Mouse (Mus musculus) urinary bladder, adult 2 months (tissue): ENCODE data around the gene Crispld2. TPM values are rescaled to one million over a fixed set of nuclear protein-coding genes. Genes with fewer than 3 reads are reported as not detected.

Experiments
- DNase-seq: peaks from one replicate; pipeline ENCODE4 v3.0.0; 2022; ENCODE audit warnings: low spot score
- polyA plus RNA-seq: library from polyadenylated mRNA; depleted of rRNA; stranded (reverse); fragments of >200 nt; gene quantifications from 2 replicates; pipeline ENCODE4 v1.2.3, GENCODE M21; 2012

The Crispld2 gene
- polyA plus RNA-seq, 1 experiment: 152 TPM

DNA sequence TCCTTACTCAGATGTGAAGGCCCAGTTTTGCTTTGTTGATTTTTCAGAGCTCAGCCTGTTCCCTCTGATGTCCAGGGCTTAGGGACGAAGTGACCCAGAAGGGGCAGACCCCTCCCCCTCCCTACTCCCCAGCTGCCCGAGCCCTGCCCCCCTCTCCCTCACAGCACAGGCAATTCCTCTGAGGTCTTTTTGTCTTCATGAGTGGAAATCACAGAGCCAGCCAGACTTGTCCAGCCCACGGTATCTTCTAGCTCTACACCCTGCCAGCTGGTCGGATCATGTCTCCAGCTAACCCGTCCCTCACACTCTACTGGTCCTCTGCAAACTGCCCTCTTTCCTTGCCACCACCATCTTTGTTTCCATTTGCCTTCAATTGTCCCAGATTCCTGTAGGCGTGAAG is 42.2 kb downstream of the Crispld2 start:
- no peak for DNase-seq

DNA sequence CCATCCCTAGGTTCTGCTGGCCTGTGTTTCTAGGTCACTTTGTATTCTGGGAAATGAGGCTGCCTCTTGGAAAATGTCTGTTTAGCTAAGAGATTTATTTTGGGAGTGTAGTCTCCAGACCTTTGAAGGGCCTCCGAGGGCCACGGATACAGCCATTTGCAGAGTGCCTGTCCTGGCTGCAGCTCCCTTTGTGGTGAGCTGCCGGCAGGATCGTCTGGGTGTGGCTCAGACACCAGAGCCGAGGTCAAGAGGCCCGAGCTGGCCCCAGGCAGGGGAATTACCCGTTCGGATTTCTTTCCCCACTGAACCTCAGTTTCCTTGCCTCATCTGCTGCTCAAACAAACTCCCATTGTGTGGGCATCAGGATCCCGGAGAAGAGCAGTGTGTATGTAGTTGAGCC is 43.9 kb downstream of the Crispld2 start:
- DNase-seq: no peak

DNA sequence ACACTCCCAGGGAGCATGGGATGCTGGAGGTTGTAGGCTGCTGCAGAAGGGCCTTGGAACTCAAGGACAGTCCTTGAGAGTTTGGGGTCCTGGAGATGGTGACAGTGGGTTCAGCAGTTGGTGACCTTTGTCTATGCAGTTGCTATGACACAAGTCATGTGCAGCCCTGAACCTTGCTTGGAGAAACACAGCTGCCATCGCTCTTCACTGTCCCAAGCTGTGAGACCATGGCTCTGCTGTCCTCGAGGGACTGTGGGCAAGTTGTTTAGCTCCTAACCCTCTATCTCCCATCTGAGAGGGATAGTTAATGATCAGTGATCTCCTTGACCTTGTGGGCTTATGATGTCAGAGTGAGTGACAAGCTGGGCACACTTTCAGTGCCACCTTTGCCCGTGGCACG is 44.3 kb downstream of the Crispld2 start:
- DNase-seq: no peak

DNA sequence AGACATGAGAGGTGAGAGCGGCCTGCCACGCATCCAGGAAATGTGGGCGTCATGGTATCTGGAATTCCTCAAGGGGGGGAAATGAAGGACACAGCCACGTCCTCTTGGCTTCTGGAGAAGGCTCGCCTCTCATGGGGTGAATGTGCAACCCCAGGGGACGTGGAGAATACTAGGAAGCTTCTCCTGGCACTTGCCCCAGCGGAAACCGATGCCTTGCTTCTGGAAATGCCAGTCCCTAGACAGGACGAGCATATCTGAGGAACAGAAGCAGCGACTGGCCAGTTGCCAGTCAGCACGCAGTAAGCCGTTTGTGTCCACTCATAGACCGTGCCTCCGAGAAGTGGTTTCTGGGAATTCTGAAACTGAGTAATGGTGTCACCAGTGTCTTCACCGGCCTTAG is 45.0 kb downstream of the Crispld2 start:
- DNase-seq: no peak

DNA sequence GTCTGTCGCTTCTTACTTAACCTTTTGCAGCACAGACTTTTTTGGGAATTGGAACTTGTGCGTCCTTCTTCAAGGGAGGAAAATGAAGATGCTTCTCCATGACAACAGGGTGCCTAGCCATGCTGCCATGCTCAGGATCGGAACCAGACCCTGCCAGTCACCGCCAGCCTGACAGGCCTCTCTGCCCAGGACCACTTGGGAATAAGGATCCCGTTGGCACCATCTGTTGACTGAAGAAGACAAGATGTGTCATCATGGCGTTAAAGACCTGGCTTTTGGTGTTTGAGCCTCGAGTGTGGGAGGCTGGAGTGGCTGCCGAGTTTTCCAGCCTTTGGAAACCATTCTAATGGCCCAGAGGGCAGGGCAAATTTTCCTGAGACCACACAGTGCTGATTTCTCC is 45.4 kb downstream of the Crispld2 start:
- no peak for DNase-seq

DNA sequence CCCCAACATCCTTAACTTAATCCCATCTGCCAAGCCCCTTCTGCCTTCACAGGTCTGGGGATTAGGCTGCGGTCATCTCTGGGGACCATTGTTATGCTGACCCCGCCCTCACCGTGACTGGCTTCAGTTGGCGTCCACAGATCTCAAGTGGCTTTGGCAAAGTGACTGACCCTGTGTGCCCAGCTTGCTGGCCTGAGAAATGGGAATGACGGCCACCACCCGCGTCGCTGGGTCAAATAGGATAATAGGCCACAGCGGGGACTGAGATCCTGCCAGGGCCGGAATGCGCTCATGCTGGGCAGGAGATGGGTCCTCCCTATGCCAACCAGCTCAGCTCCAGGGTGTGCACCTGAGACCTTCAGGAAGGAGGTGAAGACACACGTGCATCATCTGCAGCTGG is 46.5 kb downstream of the Crispld2 start:
- DNase-seq: no peak

DNA sequence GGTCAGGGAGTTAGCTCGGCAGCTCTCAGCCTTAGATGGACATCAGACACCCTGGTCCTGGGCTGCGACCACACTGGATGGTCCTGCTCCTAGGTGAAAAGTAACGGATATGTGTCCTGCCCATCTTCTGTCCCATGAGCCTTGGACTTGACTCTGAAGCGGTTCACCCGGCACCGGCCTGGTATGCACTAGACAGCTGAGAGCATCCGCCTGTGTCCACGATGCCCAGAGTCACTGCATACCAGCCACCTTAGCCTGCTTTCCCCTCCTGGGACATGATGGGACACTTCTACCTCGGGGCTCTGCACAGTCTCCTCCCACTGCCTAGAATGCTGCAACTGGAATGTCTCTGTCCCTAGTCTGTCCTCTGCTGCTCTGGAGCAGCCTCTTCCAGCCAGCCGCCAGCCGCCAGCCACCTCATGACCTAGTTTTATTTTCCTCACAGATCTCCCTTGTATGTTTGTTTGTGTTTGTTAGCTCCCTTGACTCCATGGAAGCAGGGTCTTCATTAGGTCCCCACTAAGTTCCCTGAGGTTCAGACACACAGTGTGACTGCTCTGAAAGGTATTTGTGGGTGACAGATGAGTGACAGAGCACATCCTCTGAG is 47.2 kb downstream of the Crispld2 start:
- DNase-seq: no peak

DNA sequence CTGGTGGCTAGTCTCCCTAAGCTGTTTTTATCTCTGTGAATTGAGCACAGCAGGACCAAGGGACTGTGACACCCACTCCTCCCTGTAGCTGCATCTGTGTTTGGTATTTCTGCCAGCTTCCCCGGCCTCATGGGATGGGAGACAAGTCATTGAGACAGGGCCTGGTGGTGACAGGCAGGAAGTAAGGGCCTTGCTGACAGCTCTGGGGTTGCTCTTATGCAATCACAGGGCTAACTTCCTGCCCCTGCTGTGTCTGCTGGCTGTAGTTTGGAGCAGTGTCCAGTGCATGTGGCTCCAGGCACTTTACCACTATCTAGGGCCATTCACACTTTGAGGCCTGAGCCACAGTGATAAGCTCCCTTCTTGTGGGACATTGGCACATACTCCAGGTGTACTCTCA is 48.6 kb downstream of the Crispld2 start:
- DNase-seq: no peak

DNA sequence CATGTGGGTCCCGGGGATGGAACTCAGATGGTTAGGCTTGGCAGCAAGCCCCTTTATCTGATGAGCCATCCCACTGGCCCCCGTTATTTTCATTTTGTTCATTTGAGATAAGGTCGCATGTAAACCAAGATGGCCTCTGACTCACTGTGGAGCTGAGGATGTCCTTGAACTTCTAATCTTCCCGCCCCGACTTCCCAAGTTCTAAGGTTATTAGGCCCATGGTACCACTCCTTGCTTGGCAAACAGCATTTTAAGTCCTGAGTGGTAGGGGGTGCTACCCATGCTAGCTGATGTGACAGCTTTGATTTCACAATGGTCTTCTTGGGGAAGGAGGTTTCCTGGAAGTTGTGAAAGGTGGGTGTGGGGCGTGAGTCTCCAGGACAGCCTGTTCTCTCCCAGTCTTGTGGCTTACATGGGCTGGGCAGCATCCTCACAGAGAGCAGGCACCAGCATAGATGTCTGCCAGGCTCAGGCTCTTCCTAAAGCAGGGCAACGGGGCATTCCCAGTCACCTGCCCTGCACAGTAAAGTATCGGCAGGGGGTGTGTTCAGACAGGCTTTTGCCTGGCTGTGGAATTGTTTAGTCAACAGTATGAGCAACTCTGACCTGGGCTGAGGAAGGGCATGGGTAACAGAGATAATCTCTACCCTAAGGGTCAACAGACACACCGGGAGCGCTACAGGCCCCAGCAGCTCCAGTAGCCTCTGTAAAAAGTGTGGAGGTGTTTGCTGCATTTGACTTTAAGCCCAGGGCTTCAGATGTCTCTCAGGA is 50.5 kb downstream of the Crispld2 start:
- no peak for DNase-seq

DNA sequence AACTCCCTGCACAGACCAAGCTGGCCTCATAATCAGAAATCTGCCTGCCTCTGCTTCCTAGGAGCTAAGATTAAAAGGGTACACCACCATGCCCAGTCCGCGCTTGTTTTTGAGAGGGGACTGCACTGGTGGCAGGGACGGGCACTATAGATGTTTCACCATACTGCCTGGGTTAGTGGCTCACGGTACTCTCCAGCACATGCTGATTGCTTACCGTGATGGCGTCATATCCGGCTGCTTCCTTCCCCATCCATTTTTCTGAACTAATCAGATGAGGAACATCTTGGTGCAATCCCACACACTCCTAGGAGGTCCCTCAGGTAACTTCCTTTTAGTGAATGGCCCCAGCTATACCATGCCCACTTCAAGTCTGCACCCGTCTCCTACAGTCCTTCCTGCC is 52.7 kb downstream of the Crispld2 start:
- DNase-seq: no peak

DNA sequence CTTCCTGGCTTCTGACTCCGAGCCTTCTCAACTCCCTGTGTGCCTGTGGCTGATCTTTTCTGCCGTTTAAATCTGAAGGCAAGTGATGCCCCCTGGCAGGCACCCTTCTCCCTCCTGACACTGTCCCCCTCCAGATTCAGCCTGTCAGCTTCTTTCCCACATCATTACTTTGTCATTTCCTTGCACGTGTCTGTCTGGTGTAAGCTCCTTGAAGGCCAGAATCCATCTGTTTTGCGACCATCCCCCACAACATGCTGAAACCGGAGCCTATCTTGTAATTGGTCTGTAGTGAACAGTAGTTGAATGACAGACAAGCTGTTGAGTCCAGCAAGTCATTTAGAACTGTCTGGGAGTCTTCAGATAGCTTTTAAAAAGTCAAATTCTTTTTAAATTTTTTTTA is 53.2 kb downstream of the Crispld2 start:
- no peak for DNase-seq

DNA sequence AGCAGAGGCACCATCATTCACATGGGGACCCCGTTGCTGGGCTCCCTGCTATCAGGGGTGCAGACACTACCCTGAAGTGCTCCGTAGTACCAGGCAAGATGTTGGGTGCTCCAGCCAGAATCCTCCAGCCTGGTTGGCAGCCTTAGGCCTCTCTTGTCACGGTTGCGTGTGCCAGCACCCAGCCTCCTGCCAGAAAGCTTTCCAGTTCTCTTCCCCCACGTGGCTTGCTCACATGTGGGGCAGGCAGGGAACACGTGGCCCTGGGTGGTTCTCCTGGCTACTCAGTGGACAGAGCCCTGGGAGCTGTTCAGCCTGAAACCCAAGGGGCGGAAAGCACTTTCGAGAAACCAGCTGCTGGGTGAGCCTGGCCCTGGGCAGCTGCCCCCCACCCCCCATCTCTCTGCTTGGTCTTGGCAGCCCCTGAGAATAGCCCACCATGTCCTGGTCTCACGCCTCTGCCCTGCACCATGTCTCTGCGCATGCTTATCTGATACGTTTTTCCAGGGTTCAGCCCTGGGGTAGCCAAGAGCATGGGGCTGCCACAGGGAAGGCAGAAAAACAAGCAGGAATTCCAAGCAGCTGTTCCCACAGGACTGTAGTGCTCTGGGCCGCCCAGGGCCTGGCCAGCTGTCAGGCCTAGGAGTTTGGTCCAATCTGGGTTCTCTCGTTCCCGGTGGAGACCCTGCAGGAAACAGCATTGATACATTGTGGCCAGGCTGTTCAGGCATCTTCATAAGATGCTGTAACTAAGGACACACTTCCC is 54.2 kb downstream of the Crispld2 start:
- DNase-seq: peak; percentile 60

DNA sequence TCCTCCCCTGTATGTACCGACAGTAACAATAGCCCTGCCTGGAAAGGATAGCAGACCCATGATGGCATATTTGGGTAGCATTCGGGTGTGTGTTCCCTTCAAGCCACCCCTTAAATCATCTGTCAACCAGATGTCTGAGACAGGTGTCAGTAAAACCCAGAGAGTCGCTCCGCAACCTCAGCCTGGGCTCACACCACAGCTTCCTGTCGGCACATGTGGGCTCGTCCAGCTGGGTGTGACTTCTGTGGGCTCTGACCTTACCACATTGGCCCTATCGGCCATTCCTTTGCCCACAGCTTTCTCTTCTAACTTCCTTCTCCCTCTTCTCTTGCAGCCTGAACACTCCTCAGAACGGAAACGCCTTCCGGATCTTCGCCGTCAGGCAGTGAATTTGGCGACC is 57.7 kb downstream of the Crispld2 start:
- no peak for DNase-seq

DNA sequence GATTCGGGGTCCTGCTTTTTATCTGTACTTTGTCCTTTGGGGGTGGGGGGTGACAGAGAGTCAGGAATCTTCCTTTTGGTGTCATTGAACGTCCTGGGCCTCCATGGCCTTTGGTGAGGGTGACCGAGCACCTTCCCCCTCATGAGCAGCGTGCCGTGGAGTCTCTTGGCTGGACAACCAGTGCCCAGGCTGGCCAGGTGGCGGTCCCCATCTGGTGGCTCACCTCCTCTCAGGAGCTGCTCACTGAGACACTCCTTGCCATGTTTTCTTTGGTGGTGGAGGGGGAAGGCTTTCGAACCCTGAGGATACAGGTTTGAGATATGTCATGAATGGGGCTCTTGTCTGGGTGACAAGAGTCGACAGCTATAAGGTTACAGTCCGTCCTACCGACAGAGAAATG is 58.1 kb downstream of the Crispld2 start:
- no peak for DNase-seq

DNA sequence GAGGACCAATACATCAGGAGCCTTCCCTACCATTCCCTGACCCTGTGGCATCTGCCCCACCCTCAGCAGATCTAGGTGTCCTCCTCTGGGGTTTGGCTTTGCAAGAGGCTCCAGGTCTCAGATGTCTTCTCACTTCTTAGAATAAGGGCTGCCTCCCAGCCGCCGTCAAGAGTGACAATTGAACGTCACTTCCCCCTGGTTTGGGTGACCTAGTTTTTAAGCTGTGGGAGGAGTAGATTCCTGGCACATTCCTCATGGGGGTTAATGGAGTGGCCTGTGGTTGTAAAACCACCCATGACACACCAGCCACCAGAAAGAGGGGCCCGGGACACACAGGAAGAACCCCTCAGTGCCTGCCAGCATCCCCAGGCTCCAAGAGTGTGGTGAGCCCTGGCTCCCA is 58.8 kb downstream of the Crispld2 start:
- DNase-seq: no peak

DNA sequence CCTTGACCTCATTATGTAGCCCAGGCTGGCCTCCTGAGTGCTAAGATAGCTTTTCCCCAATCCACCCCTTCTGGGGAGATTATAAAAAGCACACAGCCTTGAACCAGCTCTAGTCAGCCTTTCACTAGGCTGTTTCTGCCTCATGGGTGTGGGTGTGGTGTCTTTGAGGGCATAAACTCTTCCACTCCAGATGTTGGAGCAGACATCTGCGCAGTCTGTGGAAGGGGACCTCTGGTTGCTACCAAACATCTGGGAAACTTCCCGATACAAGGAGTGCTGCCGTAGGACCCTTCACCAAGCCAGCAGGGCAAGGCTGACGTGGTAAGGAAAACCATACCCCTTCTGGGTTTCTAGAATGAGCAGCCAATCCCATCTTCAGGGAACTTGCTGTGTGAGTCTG is 59.7 kb downstream of the Crispld2 start:
- DNase-seq: no peak

DNA sequence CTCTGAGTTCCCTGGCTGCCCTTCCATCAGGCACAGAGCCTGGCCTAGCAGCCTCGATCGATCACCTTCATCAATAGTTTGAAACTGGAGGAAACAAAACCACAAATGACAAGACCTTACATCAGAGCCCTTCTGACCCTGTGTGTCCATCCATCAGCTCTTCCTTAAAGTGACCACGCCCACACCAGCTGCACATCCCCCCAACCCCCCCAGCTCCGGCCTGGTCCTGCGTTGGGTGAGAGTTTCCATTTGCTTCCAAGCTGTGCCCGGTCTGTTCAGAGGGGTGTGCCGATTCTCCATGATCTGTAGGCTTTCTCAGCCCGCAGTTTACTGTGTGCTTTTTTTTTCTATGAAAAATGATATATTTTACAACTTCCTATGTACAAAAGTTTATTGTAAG is 60.1 kb downstream of the Crispld2 start:
- no peak for DNase-seq

DNA sequence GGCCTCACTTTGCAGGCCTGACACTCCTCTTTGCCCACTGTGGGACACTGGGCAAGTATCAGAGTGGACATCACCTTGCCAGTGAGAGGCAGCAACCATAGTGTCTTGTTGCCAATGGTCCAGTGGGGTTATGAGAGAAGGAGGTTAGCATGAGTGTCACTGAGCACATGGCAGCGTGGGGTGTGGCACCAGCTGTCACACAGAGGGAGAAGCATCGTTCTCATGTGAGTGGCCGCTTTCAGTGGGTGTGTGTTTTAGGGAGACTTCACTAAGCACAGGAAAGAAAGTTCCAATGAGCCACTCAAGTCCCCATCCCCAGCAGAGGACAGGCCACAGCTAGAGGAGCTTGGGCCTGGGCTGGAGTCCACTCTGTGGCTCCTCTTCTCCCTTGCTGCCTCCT is 62.6 kb downstream of the Crispld2 start:
- no peak for DNase-seq

DNA sequence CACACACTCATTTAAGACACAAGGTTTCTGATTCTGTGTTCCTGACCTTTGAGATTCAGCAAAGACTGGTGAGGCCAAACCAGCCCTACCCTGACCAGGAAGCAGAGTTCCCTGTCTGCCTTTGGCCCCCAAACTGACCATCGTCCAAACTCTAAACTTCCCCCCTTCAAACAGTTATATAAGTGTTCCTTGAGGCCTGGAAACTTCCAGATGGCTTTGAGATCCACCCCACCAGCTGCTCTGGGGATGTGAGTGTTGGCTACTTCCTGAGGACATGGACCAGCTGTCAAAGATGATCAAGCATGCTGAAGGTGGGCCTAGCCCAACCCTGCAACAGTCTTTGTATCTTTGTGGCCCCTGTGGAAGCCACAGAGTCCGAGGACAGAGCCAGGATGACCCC is 64.8 kb downstream of the Crispld2 start:
- no peak for DNase-seq

DNA sequence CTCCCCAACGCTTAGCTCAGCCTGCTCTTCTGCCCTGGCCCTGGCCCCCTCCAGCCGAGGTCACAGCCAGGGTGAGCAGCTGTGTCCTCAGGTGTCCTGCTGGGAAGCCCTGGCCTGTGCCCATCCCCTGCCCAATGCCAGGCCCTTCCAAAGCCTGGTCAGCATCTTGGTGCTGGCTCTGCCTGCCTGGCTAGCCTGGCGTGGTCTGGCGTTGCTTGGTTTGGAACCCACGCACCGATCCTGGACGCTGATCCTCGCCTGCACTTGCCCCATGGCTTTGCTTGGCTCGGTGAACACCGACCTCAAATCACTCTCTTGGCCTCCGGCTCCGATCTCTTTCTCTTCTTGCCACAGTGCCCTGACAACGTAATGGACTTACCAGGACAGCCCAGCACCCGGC is 70.5 kb downstream of the Crispld2 start:
- no peak for DNase-seq

DNA sequence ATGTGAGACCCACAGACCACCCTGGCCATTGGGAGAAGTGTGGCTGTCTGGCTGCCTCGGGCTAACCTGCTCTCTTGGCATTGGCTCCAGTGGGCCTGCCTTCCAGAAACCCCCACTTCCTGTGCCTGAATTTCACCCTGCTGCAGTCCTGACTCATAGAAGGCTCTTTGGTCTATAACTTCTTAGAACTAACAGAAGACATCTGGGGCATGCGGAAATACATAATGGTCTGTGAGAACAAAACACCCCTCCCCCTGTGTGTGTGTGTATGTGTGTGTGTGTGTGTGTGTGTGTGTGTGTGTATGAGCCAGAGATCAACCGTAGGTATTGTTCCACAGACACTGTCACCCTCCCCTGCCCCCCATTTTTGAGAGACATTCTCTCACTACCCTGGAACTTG is 71.1 kb downstream of the Crispld2 start:
- no peak for DNase-seq

DNA sequence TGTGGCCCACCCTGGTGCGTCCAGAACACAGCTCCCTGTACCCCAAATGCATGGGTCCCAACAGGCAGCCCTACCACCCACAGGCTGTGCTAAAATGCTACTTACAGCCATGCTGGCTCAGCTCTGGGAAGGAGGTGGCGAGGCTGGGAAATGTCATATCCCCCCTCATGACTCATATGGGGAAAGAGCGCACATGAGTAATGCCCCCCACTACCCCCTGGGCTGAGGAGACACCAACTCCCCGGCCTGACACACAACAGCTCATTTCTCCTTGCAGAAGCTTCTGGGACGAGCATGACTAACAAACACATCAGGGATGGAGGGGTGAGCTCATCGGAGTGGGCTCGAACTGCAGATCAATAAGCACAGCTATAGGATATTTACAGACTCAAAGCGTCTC is 73.4 kb downstream of the Crispld2 start:
- DNase-seq: no peak

DNA sequence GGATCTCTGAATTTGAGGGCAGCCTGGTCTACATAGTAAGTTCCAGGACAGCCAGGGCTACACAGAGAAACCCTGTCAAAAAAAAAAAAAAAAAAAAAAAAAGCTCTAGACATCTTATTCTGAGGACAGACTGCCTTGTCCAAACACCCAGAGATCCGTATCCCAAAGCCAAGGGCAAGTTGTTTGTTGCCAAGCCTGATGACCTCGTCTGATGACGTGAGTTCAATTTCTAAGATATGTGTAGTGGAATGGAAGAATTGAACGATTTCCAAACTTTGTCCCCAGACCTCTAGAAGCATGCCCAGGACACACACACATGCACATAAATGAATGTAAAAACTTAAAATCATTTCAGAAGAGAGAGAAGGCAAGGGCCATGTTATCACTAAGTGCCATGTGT is 74.0 kb downstream of the Crispld2 start:
- DNase-seq: no peak
